Mouse (Mus musculus): Measurements from ENCODE around the gene 5730507C01Rik. TPM values are rescaled to one million over a fixed set of nuclear protein-coding genes. Genes with fewer than 3 reads are reported as not detected.

5730507C01Rik gene
- under 1 TPM; 0.30 to 0.79 TPM for total RNA-seq (2023)

DNA sequence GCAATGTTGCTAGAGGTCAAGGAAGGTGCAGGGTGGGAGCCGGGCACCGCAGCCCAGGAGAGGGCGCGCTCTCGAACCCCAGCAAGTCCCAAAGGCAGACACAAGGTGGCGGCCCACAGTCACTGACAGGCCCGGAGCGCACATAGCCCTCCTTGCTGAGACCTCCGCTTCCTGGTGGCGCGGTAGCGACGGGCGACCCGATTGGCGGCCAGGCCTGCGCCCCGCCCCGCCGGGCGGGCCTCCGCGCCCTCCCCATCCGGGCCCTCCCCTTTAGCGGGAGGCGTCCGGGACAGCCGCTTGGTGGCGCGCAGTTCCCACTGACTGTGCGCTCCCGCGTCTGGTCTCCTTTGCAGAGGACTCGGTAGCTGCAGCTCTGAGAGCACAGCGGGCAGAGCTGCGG, at the start of gene 5730507C01Rik:
Gene 5730507C01Rik, plus strand, starts transcription at position 340 of the 400 bp plus-strand sequence.

